Mouse (Mus musculus) kidney, adult 9 months (tissue): Measurements from ENCODE around the gene Olfr770.
"Not testable (repeated sequence)": the region's sequence is repeated elsewhere in the genome, so short reads cannot be mapped to it uniquely, and the experiment has no call there.

Source experiments
- DNase-seq: peaks from one replicate; pipeline ENCODE4 v3.0.0; 2022

Gene Olfr770

DNA sequence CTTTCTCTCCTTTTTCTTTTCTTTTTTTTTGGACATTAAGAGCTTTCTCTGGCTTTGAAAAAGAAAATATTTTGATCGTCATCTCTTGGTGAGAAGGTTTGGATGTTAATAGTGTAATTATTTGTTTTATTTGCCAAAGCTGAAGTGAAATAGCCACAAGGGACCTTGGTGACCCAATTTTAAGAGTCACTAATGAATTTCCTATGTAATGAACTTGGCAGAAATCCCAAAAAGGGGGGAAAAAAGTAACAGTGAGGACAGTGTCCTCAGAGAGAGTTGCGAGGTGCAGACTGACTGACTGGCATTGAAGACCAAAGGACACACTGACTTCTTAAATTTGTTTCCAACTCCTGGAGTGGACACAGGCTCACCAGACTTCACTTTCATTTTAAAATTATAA, at the start of gene Olfr770:
TSS of gene Olfr770 (minus strand) at position 101 of the 400 bp plus-strand sequence.
- no peak for DNase-seq

DNA sequence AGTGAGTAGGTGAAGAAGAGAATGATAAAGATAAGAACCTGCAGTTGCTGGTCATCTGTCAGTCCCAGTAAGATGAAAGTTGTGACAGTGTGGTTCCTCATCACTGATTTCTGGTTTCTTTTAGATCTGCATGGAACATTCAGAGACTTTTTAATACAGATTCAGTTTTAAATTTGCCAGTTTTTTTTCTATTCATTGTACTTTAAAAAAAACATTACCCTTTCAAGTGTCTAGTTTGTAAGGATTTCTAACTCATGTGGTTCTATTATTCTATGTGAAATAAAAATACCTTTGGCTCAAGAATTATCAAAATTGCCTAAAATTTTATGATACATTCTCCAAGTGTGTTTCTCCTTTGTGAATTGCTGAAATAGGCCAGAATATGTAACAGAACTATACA, 48.5 kb upstream of the Olfr770 start, which contains the start of gene Olfr773:
TSS of gene Olfr773 (minus strand) at position 101 of the 400 bp plus-strand sequence.
- DNase-seq: not testable (repeated sequence)

DNA sequence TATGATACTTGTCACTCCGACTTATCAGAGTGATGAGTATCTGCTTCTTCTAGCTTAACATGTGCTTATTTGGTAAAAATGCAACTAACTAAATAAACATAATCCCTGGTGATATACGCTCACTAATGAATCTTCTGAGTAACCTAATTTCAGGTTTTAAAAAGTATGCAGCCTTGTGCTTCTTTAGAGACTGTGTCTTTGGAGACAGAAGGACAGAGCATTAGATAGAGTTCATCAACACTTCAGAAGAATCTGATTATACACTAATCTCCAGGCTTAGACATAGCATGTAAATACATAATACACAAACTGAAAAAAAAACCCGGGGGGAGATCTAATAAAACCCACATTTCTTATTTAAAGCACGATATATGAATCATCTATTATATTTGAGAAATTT, 39.0 kb upstream of the Olfr770 start, which contains the start of gene Olfr772:
TSS of gene Olfr772 (minus strand) at position 101 of the 400 bp plus-strand sequence.
- DNase-seq: not testable (repeated sequence)

DNA sequence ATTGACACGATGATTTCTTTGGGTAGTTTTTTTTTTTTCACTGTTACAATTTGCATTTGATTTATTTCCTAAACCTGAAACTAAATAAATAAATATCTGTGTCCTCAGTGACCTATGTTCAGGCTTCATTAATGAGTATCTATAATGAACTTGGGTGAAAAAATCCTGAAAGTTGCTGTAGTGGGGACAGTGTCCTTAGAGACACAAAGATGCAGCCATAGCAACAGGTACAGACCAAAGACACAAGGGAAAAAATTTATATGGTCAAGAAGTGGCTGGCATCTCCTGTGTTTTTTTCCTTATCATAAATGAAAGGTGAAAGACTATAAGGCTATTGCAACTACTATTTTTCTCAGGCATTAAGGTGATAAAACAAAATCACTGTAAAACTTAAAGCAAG, 25.9 kb upstream of the Olfr770 start, which contains the start of gene Olfr771:
TSS of gene Olfr771 (minus strand) at position 101 of the 400 bp plus-strand sequence.
- DNase-seq: no peak

DNA sequence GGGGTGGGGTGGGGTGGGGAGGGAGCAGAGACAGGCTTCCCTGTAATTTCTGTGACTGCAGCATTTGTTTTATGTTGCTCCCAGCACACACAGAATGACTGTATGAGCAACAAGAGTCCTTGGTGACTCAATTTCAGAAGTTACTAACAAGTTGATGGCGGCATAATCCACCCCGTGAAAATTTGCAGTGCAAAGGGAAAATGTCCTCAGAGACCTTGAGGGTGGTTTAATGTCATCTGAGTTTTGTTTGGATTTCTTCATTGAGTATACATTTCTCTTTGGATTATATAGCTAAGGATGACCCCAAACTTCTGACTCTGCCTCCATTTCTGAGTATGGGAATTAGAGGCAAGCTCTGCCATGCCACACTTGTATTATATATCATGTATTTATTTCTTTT, 21.0 kb downstream of the Olfr770 start, which contains the start of gene Olfr769:
TSS of gene Olfr769 (minus strand) at position 101 of the 400 bp plus-strand sequence.
- DNase-seq: no peak

DNA sequence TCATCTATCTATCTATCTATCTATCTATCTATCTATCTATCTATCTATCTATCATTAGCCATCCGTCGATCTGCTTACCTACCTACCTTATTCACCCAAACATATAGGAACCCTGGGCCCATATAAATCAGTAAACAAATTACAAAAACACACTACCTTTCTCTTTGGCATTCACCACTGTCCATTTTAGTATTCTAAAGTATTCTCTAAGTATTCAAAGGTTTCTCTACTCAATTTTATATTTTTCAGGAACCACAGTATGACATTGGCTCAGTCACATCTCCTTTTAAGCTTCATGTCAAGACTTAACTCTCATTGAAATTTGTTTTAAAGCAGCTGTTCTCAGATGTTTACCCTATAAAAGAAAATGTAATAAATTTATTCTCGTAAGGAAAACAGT, 23.7 kb downstream of the Olfr770 start:
- DNase-seq: no peak

DNA sequence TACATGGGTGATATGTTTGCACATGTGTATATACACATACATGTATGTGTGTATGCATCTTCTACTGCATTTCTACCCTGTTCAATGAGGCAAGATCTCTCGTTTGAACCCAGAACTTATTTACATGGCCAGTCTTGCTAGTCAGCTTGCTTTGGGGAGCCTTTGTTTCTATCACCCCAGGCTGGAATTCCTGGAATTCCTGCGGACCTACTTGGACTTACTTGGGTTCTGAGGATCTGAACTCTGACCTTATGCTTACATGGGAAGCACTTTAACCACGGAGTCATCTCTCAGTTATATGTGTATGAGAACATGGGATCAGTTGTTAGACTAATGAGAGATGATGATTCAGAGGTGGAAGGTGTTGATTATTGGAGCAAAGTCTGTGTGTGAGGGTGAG, 37.6 kb downstream of the Olfr770 start:
- DNase-seq: no peak

DNA sequence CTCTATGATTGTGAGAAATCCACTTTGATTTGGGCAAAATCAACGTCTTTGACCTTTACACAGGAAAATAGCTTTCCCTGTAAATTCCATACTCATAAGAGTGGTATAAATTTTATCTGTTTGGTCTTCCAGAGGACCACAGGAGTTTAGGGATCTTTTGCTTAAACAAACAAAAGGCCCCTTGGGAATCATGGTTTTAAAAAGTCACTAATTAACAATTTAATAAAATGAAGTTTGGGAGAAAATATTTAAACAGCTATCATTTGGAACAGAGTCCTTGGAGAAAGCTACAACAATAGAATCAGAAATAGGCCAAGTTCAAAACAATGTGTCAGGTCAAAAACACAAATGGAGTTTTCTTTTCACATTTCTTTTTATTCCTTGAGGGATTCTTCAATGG, 39.5 kb downstream of the Olfr770 start, which contains the start of gene Olfr768:
TSS of gene Olfr768 (minus strand) at position 101 of the 400 bp plus-strand sequence.
- DNase-seq: no peak

DNA sequence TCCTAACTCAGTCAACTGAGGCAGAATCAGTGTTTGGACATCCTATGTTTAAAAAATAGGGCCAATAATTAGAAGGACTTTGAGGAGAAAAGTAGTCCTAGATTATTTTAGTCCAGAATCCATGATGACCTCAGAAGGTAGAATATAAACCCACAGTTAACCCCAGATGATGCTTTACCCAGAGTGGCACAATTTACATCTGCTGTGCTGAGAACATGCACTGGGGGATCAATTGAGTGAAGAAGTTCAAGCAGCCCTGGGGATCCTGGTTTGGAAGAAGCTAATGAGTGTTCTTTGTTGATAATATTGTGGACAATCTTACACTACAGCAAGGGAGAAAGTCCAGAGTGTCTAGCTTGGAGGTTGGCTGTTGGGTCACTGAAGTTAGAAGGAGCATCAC, 56.0 kb downstream of the Olfr770 start, which contains the start of gene Olfr767:
TSS of gene Olfr767 (minus strand) at position 101 of the 400 bp plus-strand sequence.
- DNase-seq: not testable (repeated sequence)
